Mouse (Mus musculus) stomach, embryonic 15.5 days (tissue): ENCODE results near the gene Cops6. TPM values are rescaled to one million over a fixed set of nuclear protein-coding genes. Genes with fewer than 3 reads are reported as not detected.

Source experiments
- ATAC-seq: fragments of 200-750 bp; cut with Nextera tagmentation; 2 replicates; pipeline ENCODE4 v1.8.0; 2017; ENCODE audit warnings: low read depth, moderate number of reproducible peaks, moderate TSS enrichment; ENCODE audit not compliant: insufficient read depth, low FRiP score
- H3K27ac ChIP-seq: fragments of 300-500 bp; sonication (generic); 2 replicates; pipeline ENCODE4 v1.5.1; 2015; ENCODE audit warnings: mild to moderate bottlenecking, inconsistent platforms
- H3K27me3 ChIP-seq: fragments of 300-500 bp; sonication (generic); replicated peaks from 2 replicates; pipeline ENCODE4 v1.6.1; 2015; ENCODE audit warnings: inconsistent platforms
- H3K36me3 ChIP-seq: fragments of 300-500 bp; sonication (generic); 2 replicates; pipeline ENCODE4 v1.6.1; 2015; ENCODE audit warnings: inconsistent platforms
- H3K4me1 ChIP-seq: fragments of 300-500 bp; sonication (generic); 2 replicates; pipeline ENCODE4 v1.6.1; 2015; ENCODE audit warnings: inconsistent platforms
- H3K4me2 ChIP-seq: fragments of 300-500 bp; sonication (generic); 2 replicates; pipeline ENCODE4 v1.6.1; 2015; ENCODE audit warnings: mild to moderate bottlenecking, inconsistent platforms
- H3K4me3 ChIP-seq: fragments of 300-500 bp; sonication (generic); replicated peaks from 2 replicates; pipeline ENCODE4 v1.5.1; 2015; ENCODE audit warnings: inconsistent platforms
- H3K9ac ChIP-seq: fragments of 300-500 bp; sonication (generic); 2 replicates; pipeline ENCODE4 v1.6.1; 2015; ENCODE audit warnings: inconsistent platforms
- H3K9me3 ChIP-seq: fragments of 300-500 bp; sonication (generic); 2 replicates; pipeline ENCODE4 v1.6.1; 2016; ENCODE audit warnings: inconsistent platforms
- WGBS: fragments of 180-500 bp; shearing (Covaris S2); methylation state at CpG from one replicate; pipeline ENCODE4 v1.1.7; 2015; 5-methylcytosine and 5-hydroxymethylcytosine counted together
- polyA plus RNA-seq: library from polyadenylated mRNA; unstranded; fragments of >200 nt; fragmentation: Nextera tagmentation; extraction: Ambion mirVana; gene quantifications from 2 replicates; pipeline ENCODE4 v1.2.1, GENCODE M21; 2015

Cops6 gene
- 270 and 287 TPM in 2 replicates for polyA plus RNA-seq

DNA sequence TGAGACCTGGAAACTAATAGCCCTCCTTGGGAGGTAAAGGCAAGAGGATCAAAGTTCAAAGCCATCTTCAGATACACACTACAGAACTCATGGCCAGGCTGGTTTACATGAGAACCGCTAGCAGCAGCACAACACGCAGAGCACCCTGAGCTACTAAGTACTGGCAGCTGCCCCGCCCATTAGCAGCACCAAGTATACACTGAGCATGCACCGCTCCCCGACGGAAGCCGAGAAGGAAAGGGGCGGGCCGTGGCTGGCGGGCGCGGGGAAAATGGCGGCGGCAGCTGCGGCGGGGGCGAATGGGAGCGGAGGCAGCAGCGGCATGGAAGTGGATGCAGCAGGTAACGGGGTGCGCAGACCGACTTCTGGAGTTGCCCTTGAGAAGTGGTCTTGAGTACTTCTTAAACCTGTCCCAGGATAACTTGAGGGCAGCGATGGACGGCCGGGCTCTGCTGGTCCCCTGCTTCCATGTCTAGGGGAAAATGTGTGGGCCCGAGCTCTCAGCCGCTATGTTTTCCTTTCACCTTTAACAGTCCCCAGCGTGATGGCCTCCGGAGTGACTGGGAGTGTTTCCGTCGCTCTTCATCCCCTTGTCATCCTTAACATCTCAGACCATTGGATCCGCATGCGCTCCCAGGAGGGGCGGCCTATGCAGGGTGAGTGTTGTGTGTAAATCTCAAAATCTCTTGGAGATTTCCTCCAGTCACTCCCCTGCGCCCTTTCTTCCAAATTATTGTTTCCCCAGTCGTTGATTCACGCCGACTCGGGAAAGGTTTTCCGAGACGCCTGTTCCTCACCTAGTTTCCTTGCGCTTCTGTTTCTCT is at the start of gene Cops6:
TSS of gene Cops6 (plus strand) at position 230 of the 824 bp plus-strand sequence.
- no peaks in the 10 kb centered on the region for H3K27me3 ChIP-seq
- peak within 1 kb of the TSS; percentile 69 for H3K4me3 ChIP-seq
- peak within 1 kb of the TSS; percentile 69 for H3K27ac ChIP-seq
- peaks cover 40% of the 10 kb centered on the region for H3K36me3 ChIP-seq
- under 1% methylated on average over 42 of the region's 42 CpGs for WGBS
- peaks cover 9% of the 10 kb centered on the region for H3K4me1 ChIP-seq
- no peaks in the 10 kb centered on the region for H3K9me3 ChIP-seq
- H3K9ac ChIP-seq, result peak within 1 kb of the TSS; percentile 72
- peak; percentile 96 for ATAC-seq
- H3K4me2 ChIP-seq, result peak within 1 kb of the TSS; percentile 71

DNA sequence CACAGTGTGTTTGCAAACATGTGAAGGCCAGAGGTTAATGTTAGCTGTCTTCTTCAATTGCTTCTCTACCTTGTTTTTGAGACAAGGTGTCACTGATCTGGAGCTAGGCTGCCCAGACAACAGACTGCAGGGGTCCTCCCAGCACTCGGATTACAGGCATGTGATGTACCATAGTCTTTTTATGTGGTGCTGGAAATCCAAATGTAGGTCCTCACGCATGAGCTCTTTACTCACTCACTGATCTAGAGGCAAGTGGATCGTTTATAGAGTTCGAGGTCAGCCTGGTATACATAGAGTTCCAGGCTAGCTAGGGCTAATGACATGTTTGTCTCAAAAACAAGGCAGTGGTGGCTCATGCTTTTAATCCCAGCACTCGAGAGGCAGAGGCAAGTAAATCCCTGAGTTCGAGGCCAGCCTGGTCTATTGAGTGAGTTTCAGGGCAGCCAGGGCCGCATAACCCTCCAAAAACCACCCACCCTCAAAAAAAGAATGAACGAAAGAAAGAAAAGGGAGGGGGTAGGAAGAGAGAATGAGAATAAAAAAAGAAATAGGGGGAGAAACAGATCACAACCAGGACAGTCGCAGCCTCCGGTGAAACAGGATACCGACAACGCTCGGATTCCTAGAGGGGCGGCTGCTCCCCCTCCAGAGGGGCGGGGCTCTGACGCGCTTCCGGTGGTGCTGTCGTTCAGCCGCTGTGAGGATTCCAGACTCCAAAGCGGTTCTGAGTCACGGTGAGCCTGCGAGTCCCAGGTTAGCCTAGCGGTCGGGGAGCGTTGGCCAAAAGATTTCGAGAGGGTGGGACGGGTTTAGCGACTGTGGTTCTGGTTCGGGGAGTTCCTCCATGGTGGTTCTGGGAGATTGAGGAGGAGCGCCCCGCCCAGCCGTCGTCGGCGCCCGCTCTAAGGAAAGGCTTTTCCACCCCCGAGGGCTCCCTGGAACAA is 44.3 kb upstream of the Cops6 start, which contains the start of gene Zscan21:
TSS of gene Zscan21 (plus strand) at position 649 of the 944 bp plus-strand sequence.
- ATAC-seq, result peak; percentile 98
- WGBS, result 6% methylated on average over 38 of the region's 38 CpGs
- H3K4me1 ChIP-seq, result peaks cover 9% of the 10 kb centered on the region; the same call in 1 of the 2 replicates

DNA sequence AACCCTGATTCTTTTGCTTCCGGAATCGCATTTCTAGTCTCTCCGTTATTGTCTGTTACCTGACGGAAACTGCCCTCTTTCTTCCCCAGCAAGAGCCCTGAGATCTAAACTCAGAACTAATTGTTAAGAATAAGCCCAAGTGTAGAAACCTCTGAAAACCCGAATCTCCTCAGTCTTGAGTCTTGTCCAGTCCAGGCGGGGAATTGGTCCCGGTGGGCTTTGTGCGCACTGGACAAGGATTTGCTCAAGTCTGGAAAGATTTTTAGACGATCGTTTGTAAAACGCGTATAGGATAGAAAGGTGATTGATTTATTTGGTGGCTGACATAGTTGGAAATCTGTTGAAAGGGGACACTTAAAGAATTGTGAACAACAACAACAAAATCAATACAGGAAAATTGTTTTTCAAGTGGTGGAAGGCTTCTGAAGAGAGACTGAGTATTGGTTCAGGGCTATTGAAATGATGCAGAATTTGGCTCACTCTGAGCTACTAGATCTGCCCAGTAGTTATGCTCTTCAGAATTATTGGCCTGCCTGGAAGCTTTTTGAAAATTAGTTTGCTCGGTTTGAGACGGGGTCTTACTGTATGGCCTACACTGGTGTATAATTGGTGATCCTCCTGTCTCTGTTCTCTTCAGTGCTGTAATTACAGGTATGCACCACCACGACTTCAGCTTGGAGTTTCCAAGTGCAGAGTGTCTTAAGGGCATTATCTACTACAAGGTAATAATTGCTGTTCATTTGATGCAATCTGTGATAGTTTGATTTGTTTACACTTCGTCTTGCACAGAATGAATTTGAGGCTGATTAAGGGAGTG is 43.5 kb upstream of the Cops6 start:
- peak overlapping the region; percentile 69 for H3K4me3 ChIP-seq
- peak overlapping the region; percentile 96 for H3K27ac ChIP-seq
- peak overlapping the region; percentile 66 for H3K4me2 ChIP-seq
- no peaks in the 10 kb centered on the region for H3K9me3 ChIP-seq
- H3K27me3 ChIP-seq, result no peaks in the 10 kb centered on the region
- ATAC-seq, result no peak
- H3K36me3 ChIP-seq, result peaks cover 3% of the 10 kb centered on the region; the same call in 1 of the 2 replicates
- H3K4me1 ChIP-seq, result peaks cover 9% of the 10 kb centered on the region; the same call in 1 of the 2 replicates
- WGBS, result 3% methylated on average over 16 of the region's 16 CpGs
- H3K9ac ChIP-seq, result peak overlapping the region; percentile 54

More for the DNA sequence above, 44.3 kb upstream of the Cops6 start, which contains the start of gene Zscan21:
- Histone ChIP-seq H3K27ac (peak within 1 kb of the TSS; percentile 96), H3K36me3 (peaks cover 3% of the 10 kb centered on the region; the same call in 1 of the 2 replicates), H3K27me3 (no peaks in the 10 kb centered on the region), H3K9ac (peak within 1 kb of the TSS; percentile 54), H3K4me2 (peak within 1 kb of the TSS; percentile 66), H3K9me3 (no peaks in the 10 kb centered on the region), H3K4me3 (peak within 1 kb of the TSS; percentile 69)

DNA sequence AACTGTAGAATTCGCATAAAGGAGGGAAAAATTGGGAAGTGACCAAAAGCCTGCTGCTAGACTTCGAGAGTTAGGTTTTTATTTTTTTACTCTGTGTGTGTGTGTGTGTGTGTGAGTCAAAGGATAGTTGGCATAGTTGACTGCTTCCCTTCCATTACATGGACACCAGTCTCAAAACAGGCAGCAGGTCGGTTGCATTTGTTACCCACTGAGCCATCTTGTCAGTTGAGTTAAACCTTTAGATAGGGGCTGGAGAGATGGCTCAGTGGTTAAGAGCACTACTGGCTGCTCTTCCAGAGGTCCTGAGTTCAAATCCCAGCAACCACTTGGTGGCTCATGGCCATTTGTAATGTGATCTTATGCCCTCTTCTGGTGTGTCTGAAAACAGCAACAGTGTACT is 42.8 kb upstream of the Cops6 start:
- no peak overlapping the region for H3K27ac ChIP-seq
- H3K4me3 ChIP-seq, result peak overlapping the region; percentile 69
- no peaks in the 10 kb centered on the region for H3K27me3 ChIP-seq
- H3K9ac ChIP-seq, result no peak overlapping the region
- peaks cover 9% of the 10 kb centered on the region; the same call in 1 of the 2 replicates for H3K4me1 ChIP-seq
- no peaks in the 10 kb centered on the region for H3K9me3 ChIP-seq
- H3K4me2 ChIP-seq, result peak overlapping the region; percentile 66
- H3K36me3 ChIP-seq, result peaks cover 5% of the 10 kb centered on the region; the same call in 1 of the 2 replicates
- ATAC-seq, result no peak
- WGBS, result 66% methylated on average over 3 of the region's 3 CpGs

DNA sequence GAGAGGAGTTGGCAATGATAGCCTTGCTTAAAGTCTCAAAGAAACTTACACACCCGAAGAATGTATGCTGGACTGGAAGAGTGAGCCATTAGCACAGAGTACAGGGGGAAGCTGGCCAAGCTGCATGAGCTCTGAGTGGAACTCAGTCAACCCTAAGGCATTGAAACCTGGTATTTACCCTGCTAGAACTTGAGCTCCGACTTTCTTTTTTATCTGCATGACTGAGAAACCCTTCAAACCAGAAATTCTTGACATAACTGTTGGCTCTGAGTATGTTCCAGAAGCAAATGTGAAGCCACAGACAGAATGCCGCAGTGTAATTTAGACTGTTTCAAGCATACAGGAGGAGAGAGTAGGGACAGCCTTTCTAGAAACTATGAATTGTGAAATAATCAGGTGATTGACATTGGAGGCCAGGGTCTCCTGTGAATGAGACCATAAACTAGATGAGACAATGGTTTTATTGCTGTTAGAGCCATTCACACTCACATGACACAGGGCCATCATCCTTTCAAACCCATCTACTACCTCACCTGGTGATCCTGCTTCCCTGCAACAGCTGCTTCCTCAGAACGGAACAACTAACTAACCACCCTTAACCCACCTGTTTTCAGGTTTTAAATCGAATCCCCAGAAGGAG is 28.3 kb upstream of the Cops6 start:
- peaks cover 53% of the 10 kb centered on the region for H3K36me3 ChIP-seq
- no peak overlapping the region for H3K4me3 ChIP-seq
- H3K27ac ChIP-seq, result no peak overlapping the region
- no peak for ATAC-seq
- H3K4me1 ChIP-seq, result no peaks in the 10 kb centered on the region
- no peak overlapping the region for H3K9ac ChIP-seq
- H3K27me3 ChIP-seq, result no peaks in the 10 kb centered on the region
- H3K9me3 ChIP-seq, result no peaks in the 10 kb centered on the region
- WGBS, result 87% methylated on average over 5 of the region's 5 CpGs
- H3K4me2 ChIP-seq, result no peak overlapping the region

DNA sequence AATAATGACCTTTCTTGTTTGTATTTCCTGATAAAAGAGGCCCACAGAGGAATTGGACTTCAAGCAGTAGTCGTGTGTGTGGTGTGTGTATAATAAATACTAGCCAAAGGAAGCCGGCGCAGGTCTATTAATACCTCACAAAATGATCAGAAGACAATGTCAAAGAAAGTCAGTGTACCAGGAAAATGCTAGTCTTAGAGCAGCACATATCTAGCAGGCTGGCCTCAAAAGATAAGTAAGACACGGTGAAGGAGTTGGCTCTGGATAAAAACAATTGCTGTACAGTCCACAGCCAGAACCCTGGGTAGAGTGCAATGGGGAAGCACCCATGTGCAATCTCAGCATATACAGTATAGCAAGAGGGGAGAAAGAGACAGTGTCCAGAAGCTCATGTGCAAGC is 23.6 kb upstream of the Cops6 start:
- 38% methylated on average over 4 of the region's 4 CpGs for WGBS
- ATAC-seq, result peak; percentile 56; the same call in 1 of the 2 replicates
- no peak overlapping the region for H3K4me3 ChIP-seq

DNA sequence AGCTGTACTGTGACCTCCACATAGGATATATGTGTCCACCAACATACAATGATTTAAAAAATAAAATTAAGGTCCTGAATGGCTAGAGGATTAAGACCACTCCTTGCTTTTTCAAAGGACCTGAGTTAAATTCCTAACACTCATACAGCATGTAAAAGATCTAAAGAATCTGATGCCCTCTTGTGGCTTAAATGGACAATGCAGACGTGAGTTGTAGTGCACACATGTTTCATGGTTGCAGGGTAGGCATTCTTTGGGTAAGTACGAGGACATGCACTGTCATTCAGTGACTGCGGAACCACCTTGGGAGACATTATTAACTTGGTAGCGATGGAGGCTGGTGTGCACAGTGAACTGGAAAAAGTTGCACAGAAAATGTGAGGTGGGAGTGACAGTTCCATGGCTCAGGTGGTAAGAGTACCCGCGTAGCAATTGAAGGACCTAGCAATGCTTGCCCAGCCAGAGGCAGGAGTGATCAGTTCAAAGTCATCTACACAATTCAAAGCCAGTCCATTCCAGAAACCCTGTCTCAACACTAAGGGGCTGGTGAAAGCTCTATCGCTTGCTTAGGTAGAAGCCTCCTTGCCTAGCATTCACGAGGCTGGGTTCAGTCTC is 22.8 kb upstream of the Cops6 start:
- Histone ChIP-seq H3K9me3 (no peaks in the 10 kb centered on the region), H3K4me2 (no peak overlapping the region), H3K27me3 (no peaks in the 10 kb centered on the region), H3K27ac (no peak overlapping the region), H3K36me3 (peaks cover 19% of the 10 kb centered on the region), H3K4me1 (no peaks in the 10 kb centered on the region), H3K9ac (no peak overlapping the region), H3K4me3 (no peak overlapping the region)
- 58% methylated on average over 8 of the region's 8 CpGs for WGBS
- no peak for ATAC-seq

More for the DNA sequence above, 23.6 kb upstream of the Cops6 start:
- Histone ChIP-seq H3K4me2 (no peak overlapping the region), H3K4me1 (no peaks in the 10 kb centered on the region), H3K36me3 (peaks cover 27% of the 10 kb centered on the region), H3K9me3 (no peaks in the 10 kb centered on the region), H3K9ac (no peak overlapping the region), H3K27ac (no peak overlapping the region), H3K27me3 (no peaks in the 10 kb centered on the region)

DNA sequence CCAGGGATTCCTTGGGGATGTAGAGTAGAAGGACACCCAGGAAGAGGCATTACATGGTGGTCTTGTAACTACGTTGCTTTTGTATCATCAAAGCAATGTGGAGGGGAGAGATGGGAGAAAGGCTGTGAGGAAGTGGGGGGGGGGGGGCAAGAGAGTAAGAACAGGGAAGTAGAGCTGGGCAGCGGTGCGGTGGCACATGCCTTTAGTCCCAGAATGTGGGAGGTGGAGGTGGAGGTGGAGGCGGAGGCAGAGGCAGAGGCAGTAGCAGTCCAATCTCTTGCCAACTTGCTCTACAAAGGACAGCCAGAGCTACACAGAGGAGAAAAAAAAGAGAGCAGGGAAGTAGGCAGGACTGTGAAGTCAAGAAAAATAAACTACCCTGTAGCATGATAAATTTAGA is 22.3 kb upstream of the Cops6 start:
- no peaks in the 10 kb centered on the region for H3K9me3 ChIP-seq
- H3K27ac ChIP-seq, result no peak overlapping the region
- peaks cover 16% of the 10 kb centered on the region for H3K36me3 ChIP-seq
- ATAC-seq, result no peak
- H3K9ac ChIP-seq, result no peak overlapping the region
- H3K27me3 ChIP-seq, result no peaks in the 10 kb centered on the region
- WGBS, result 73% methylated on average over 4 of the region's 4 CpGs
- H3K4me2 ChIP-seq, result no peak overlapping the region
- no peaks in the 10 kb centered on the region for H3K4me1 ChIP-seq
- H3K4me3 ChIP-seq, result no peak overlapping the region

DNA sequence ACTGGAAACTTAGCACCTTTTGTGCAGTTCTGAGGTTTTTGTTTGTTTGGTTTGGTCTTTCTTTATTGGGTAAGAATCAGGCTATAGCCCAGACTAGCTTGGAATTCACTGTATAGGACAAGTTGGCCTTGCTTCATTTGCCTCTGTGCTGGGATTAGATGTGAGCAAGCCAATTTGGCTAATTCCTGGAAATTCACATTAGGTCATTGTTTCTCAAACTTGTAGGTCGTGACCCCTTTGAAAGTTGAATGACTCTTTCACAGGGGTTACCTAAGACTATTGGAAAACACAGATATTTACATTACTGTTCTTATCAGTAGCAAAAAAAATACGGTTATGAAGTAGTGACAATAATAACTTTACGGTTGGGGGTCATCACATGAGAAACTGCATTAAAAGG is 6.5 kb upstream of the Cops6 start:
- WGBS, result 62% methylated on average over 3 of the region's 3 CpGs

DNA sequence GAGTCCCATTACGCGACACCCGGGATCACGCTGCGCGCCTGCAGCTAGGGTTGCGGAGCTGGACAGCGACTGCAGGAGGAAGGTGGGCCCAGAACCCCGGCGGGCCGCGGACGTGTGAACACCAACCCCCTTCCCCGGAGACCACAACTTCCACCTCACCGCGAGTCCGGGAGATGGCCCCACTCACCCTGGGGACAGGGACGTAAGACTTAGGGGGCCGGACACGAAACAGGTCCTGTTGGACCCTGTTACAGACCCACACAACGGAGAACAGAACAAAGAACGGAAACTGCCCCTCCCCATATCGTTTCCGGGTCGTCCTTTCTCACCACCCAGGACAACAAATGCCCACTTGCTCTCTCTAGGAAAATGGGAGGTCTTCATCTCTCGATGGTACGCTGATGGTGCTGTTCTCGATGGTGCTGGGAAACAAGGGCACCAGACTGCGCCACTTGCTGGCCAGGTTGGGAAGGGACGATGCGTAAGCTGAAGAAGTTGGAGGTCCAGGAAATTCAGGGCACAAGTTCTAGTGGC is 5.4 kb upstream of the Cops6 start, which contains the start of gene Zfp113:
TSS of gene Zfp113 (minus strand) at position 302 of the 534 bp plus-strand sequence.
- peak within 1 kb of the TSS; percentile 62 for H3K4me2 ChIP-seq
- peak within 1 kb of the TSS; percentile 71 for H3K4me3 ChIP-seq
- H3K27ac ChIP-seq, result peak within 1 kb of the TSS; percentile 87
- peaks cover 17% of the 10 kb centered on the region; the same call in 1 of the 2 replicates for H3K36me3 ChIP-seq
- H3K9ac ChIP-seq, result peak within 1 kb of the TSS; percentile 62; the same call in 1 of the 2 replicates
- WGBS, result 0% methylated on average over 31 of the region's 31 CpGs
- peaks cover 4% of the 10 kb centered on the region; the same call in 1 of the 2 replicates for H3K4me1 ChIP-seq
- H3K27me3 ChIP-seq, result no peaks in the 10 kb centered on the region
- peak; percentile 95 for ATAC-seq
- H3K9me3 ChIP-seq, result no peaks in the 10 kb centered on the region

More for the DNA sequence above, 6.5 kb upstream of the Cops6 start:
- Histone ChIP-seq H3K27me3 (no peaks in the 10 kb centered on the region), H3K9me3 (no peaks in the 10 kb centered on the region), H3K9ac (no peak overlapping the region; the same call in 1 of the 2 replicates), H3K4me3 (peak overlapping the region; percentile 71), H3K4me2 (peak overlapping the region; percentile 62), H3K36me3 (peaks cover 21% of the 10 kb centered on the region; the same call in 1 of the 2 replicates), H3K4me1 (no peaks in the 10 kb centered on the region), H3K27ac (no peak overlapping the region)
- no peak for ATAC-seq
